Mouse (Mus musculus): ENCODE results near the gene Sap30l. TPM values are rescaled to one million over a fixed set of nuclear protein-coding genes. Genes with fewer than 3 reads are reported as not detected.
"Not testable (repeated sequence)": the region's sequence is repeated elsewhere in the genome, so short reads cannot be mapped to it uniquely, and the experiment has no call there.

Sap30l gene
- polyA plus RNA-seq, 1 experiment from 2014 or later, result 7.7 TPM

GRCm38 (mm10) chr11:57802511-57802870 lies 1.1 kb downstream of the Sap30l start:
- peak overlapping the region; percentile 95 for H3K4me3 ChIP-seq
- peaks cover 33% of the 10 kb centered on the region for H3K4me1 ChIP-seq
- under 1% methylated on average over 18 of the region's 18 CpGs for WGBS
- peak; percentile 44 for DNase-seq (ENCODE audit: extremely low spot score, low spot score)
- peaks cover 13% of the 10 kb centered on the region for H3K36me3 ChIP-seq (replicated peaks)
- H3K27ac ChIP-seq, result peak overlapping the region; percentile 91
- H3K27me3 ChIP-seq (ENCODE audit: poor library complexity, severe bottlenecking), result no peaks in the 10 kb centered on the region
- no peaks in the 10 kb centered on the region for H3K9me3 ChIP-seq

- H3K27ac ChIP-seq, result no peak overlapping the region
- WGBS, result 90% methylated on average over 3 of the region's 3 CpGs
- peaks cover 31% of the 10 kb centered on the region for H3K4me1 ChIP-seq
- no peak overlapping the region for H3K4me3 ChIP-seq
- no peaks in the 10 kb centered on the region for H3K27me3 ChIP-seq (ENCODE audit: poor library complexity, severe bottlenecking)
- H3K9me3 ChIP-seq, result no peaks in the 10 kb centered on the region
- H3K36me3 ChIP-seq (replicated peaks), result peaks cover 39% of the 10 kb centered on the region
- no peak for DNase-seq (ENCODE audit: extremely low spot score, low spot score)
Measured at GRCm38 (mm10) chr11:57805047-57805446, 3.6 kb downstream of the Sap30l start.

- peaks cover 71% of the 10 kb centered on the region for H3K36me3 ChIP-seq (replicated peaks)
Measured at GRCm38 (mm10) chr11:57809017-57809731, 7.7 kb downstream of the Sap30l start.

GRCm38 (mm10) chr11:57809732-57810098 lies 8.3 kb downstream of the Sap30l start:
- peaks cover 71% of the 10 kb centered on the region for H3K36me3 ChIP-seq (replicated peaks)
- no peak for DNase-seq (ENCODE audit: extremely low spot score, low spot score)

More at GRCm38 (mm10) chr11:57809017-57809731, 7.7 kb downstream of the Sap30l start:
- H3K4me3 ChIP-seq, result no peak overlapping the region
- no peaks in the 10 kb centered on the region for H3K27me3 ChIP-seq (ENCODE audit: poor library complexity, severe bottlenecking)
- no peaks in the 10 kb centered on the region for H3K9me3 ChIP-seq
- H3K4me1 ChIP-seq, result no peaks in the 10 kb centered on the region
- H3K27ac ChIP-seq, result no peak overlapping the region
- no peak for DNase-seq (ENCODE audit: extremely low spot score, low spot score)
- WGBS, result 96% methylated on average over 17 of the region's 17 CpGs

GRCm38 (mm10) chr11:57811006-57811405 lies 9.6 kb downstream of the Sap30l start:
- H3K9me3 ChIP-seq, result no peaks in the 10 kb centered on the region
- H3K4me1 ChIP-seq, result no peaks in the 10 kb centered on the region
- whole genome bisulfite sequencing, result 91% methylated on average over 7 of the region's 7 CpGs
- no peaks in the 10 kb centered on the region for H3K27me3 ChIP-seq (ENCODE audit: poor library complexity, severe bottlenecking)
- no peak overlapping the region for H3K27ac ChIP-seq
- H3K4me3 ChIP-seq, result no peak overlapping the region
- peaks cover 72% of the 10 kb centered on the region for H3K36me3 ChIP-seq (replicated peaks)
- no peak for DNase-seq (ENCODE audit: extremely low spot score, low spot score)

More at GRCm38 (mm10) chr11:57809732-57810098, 8.3 kb downstream of the Sap30l start:
- Histone ChIP-seq H3K27me3 (ENCODE audit: poor library complexity, severe bottlenecking) (no peaks in the 10 kb centered on the region), H3K4me1 (no peaks in the 10 kb centered on the region), H3K27ac (no peak overlapping the region), H3K9me3 (no peaks in the 10 kb centered on the region), H3K4me3 (no peak overlapping the region)
- 95% methylated on average over 8 of the region's 8 CpGs for WGBS

GRCm38 (mm10) chr11:57812212-57812611 lies 10.8 kb downstream of the Sap30l start:
- DNase-seq (ENCODE audit: extremely low spot score, low spot score), result no peak
- peaks cover 62% of the 10 kb centered on the region for H3K36me3 ChIP-seq (replicated peaks)
- H3K27me3 ChIP-seq (ENCODE audit: poor library complexity, severe bottlenecking), result no peaks in the 10 kb centered on the region
- H3K4me3 ChIP-seq, result no peak overlapping the region
- H3K4me1 ChIP-seq, result no peaks in the 10 kb centered on the region
- no peak overlapping the region for H3K27ac ChIP-seq
- no peaks in the 10 kb centered on the region for H3K9me3 ChIP-seq
- WGBS, result 96% methylated on average over 8 of the region's 8 CpGs

- H3K9me3 ChIP-seq, result no peaks in the 10 kb centered on the region
- H3K4me1 ChIP-seq, result no peaks in the 10 kb centered on the region
- DNase-seq (ENCODE audit: extremely low spot score, low spot score), result no peak
- H3K27ac ChIP-seq, result no peak overlapping the region
- WGBS, result 89% methylated on average over 3 of the region's 3 CpGs
- H3K36me3 ChIP-seq (replicated peaks), result peaks cover 49% of the 10 kb centered on the region
- no peak overlapping the region for H3K4me3 ChIP-seq
- H3K27me3 ChIP-seq (ENCODE audit: poor library complexity, severe bottlenecking), result no peaks in the 10 kb centered on the region
Measured at GRCm38 (mm10) chr11:57813641-57814040, 12.2 kb downstream of the Sap30l start.

GRCm38 (mm10) chr11:57818189-57818588 lies 16.8 kb downstream of the Sap30l start:
- 0 out of 2 replicates have a peak, but pooled peaks cover 5% of the 10 kb centered on the region for H3K27me3 ChIP-seq (ENCODE audit: poor library complexity, severe bottlenecking)
- H3K4me3 ChIP-seq, result no peak overlapping the region
- H3K4me1 ChIP-seq, result no peaks in the 10 kb centered on the region
- peaks cover 6% of the 10 kb centered on the region; the same call in 1 of the 2 replicates for H3K36me3 ChIP-seq (replicated peaks)
- H3K9me3 ChIP-seq, result no peaks in the 10 kb centered on the region
- DNase-seq (ENCODE audit: extremely low spot score, low spot score), result no peak
- 83% methylated on average over 4 of the region's 4 CpGs for WGBS
- no peak overlapping the region for H3K27ac ChIP-seq

GRCm38 (mm10) chr11:57819999-57820581 lies 18.7 kb downstream of the Sap30l start:
- Histone ChIP-seq H3K27ac (no peak overlapping the region), H3K36me3 (replicated peaks) (0 out of 2 replicates have a peak, but pooled peaks cover 3% of the 10 kb centered on the region), H3K9me3 (no peaks in the 10 kb centered on the region; the same call in 1 of the 2 replicates), H3K4me3 (no peak overlapping the region), H3K27me3 (ENCODE audit: poor library complexity, severe bottlenecking) (peaks cover 22% of the 10 kb centered on the region), H3K4me1 (no peaks in the 10 kb centered on the region)
- DNase-seq (ENCODE audit: extremely low spot score, low spot score), result peak; percentile 85
- 36% methylated on average over 9 of the region's 9 CpGs for WGBS

- Histone ChIP-seq H3K4me1 (peaks cover 14% of the 10 kb centered on the region), H3K27me3 (ENCODE audit: poor library complexity, severe bottlenecking) (peaks cover 53% of the 10 kb centered on the region)
- WGBS, result 88% methylated on average over 2 of the region's 2 CpGs
- not testable (repeated sequence) for H3K9me3 ChIP-seq; DNase-seq (ENCODE audit: extremely low spot score, low spot score); H3K27ac ChIP-seq; H3K36me3 ChIP-seq (replicated peaks); H3K4me3 ChIP-seq
Measured at GRCm38 (mm10) chr11:57823159-57823558, 21.7 kb downstream of the Sap30l start.

GRCm38 (mm10) chr11:57823714-57824113 lies 22.3 kb downstream of the Sap30l start:
- H3K9me3 ChIP-seq, result no peaks in the 10 kb centered on the region; the same call in 1 of the 2 replicates
- H3K4me1 ChIP-seq, result peaks cover 19% of the 10 kb centered on the region
- 78% methylated on average over 7 of the region's 7 CpGs for WGBS
- no peak overlapping the region for H3K4me3 ChIP-seq
- H3K27me3 ChIP-seq (ENCODE audit: poor library complexity, severe bottlenecking), result peaks cover 59% of the 10 kb centered on the region
- no peak for DNase-seq (ENCODE audit: extremely low spot score, low spot score)
- no peaks in the 10 kb centered on the region for H3K36me3 ChIP-seq (replicated peaks)
- H3K27ac ChIP-seq, result no peak overlapping the region

- H3K36me3 ChIP-seq (replicated peaks); H3K4me3 ChIP-seq; H3K9me3 ChIP-seq; DNase-seq (ENCODE audit: extremely low spot score, low spot score); H3K27ac ChIP-seq: not testable (repeated sequence)
- 37% methylated on average over 11 of the region's 11 CpGs for WGBS
- Histone ChIP-seq H3K4me1 (peaks cover 28% of the 10 kb centered on the region), H3K27me3 (ENCODE audit: poor library complexity, severe bottlenecking) (peaks cover 69% of the 10 kb centered on the region)
Measured at GRCm38 (mm10) chr11:57825234-57825633, 23.8 kb downstream of the Sap30l start.

All from forebrain, embryonic 10.5 days (tissue).